9 mouse cellular contexts compared by ENCODE assay signal in the genomic region with DNA sequence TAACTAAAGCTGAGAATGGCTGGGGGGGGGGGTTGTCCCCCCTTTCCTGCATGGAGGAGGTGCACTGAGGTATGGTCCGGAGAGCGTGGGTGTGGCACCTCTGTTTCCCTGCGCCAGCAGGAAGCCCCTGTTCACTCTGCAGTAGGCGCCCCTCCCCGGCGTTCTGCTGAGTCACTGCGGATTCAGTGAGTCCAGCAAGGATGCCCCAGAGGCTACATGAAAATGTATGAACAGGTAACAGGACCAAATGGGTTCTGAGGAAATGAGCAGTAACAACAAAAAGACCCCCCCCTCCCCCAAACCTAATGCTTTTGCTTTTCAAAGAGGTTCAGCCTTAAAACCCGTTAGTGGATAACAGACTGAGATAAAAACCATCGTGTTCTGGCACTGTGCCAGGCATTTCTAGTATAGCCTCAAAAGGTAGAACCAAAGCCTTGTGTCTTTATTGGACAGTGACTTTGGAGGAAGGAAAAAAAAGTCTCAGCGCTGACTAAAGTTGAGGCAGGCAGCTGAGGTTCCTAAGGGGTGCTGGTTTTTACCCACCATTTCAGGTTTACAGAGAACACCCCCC. TPM values are rescaled to one million over a fixed set of nuclear protein-coding genes. Genes with fewer than 3 reads are reported as not detected.
DNase-seq lines count a peak whose midpoint lies in the region; ATAC-seq lines count a peak whose summit lies in the region.
"Had no signal": no experiment of that assay in that cellular context is flagged by ENCODE, and none has a peak within 500 bp of the region (broad histone marks: within the 10 kb centered on the region; RNA-seq: fewer than 3 reads in every experiment).

No protein-coding gene starts in this region.

- H3K27ac ChIP-seq in forebrain, embryonic 15.5 days (replicated peaks), result 0 out of 2 replicates have a peak overlapping the region, but pooled peaks have one; percentile 9
- peak overlapping the region; percentile 87; the same call in 1 of the 2 replicates for H3K27ac ChIP-seq in kidney, embryonic 14.5 days (ENCODE audit: low read depth, low read length)
- no peak overlapping the region for H3K27ac ChIP-seq in midbrain, embryonic 11.5 days (ENCODE audit: low read depth, low read length)

- peak; percentile 91 for DNase-seq in heart, adult 11 months
- no peak for DNase-seq in heart, postnatal 25 days (ENCODE audit: low spot score)
- peak; percentile 37 for DNase-seq in adrenal gland, postnatal 14 days
- DNase-seq in midbrain, embryonic 11.5 days (ENCODE audit: low spot score, missing footprints), result peak; percentile 92
- DNase-seq in layer of hippocampus, adult 9-11 months, result no peak
- DNase-seq in yolk sac, embryonic 10.5 days (ENCODE audit: low spot score), result no peak

- WGBS in forebrain, embryonic 15.5 days, result 44% methylated on average over 10 of the region's 10 CpGs
- 45% methylated on average over 10 of the region's 10 CpGs for WGBS in kidney, embryonic 14.5 days
- 53% methylated on average over 10 of the region's 10 CpGs for WGBS in midbrain, embryonic 11.5 days

- H3K4me3 ChIP-seq in forebrain, embryonic 15.5 days, result peak overlapping the region; percentile 61
- H3K4me3 ChIP-seq in kidney, embryonic 14.5 days (ENCODE audit: low read length), result peak overlapping the region; percentile 57
- H3K4me3 ChIP-seq in midbrain, embryonic 11.5 days (ENCODE audit: low read depth, low read length), result peak overlapping the region; percentile 58

- H3K4me2 ChIP-seq in forebrain, embryonic 15.5 days (replicated peaks), result peak overlapping the region; percentile 66
- H3K4me2 ChIP-seq in kidney, embryonic 14.5 days (replicated peaks; ENCODE audit: low read depth, low read length), result peak overlapping the region; percentile 54
- peak overlapping the region; percentile 62 for H3K4me2 ChIP-seq in midbrain, embryonic 11.5 days

- no peak for ATAC-seq in forebrain, embryonic 15.5 days (replicated peaks)
- no peak for ATAC-seq in kidney, embryonic 14.5 days (ENCODE audit: low FRiP score, low TSS enrichment)
- ATAC-seq in midbrain, embryonic 11.5 days (ENCODE audit: low FRiP score), result no peak
- ATAC-seq: Patski had no signal

- H3K9ac ChIP-seq in forebrain, embryonic 15.5 days (replicated peaks), result peak overlapping the region; percentile 80
- H3K9ac ChIP-seq in kidney, embryonic 14.5 days (ENCODE audit: low read depth, low read length), result peak overlapping the region; percentile 79
- peak overlapping the region; percentile 77 for H3K9ac ChIP-seq in midbrain, embryonic 11.5 days (ENCODE audit: low read length)

- peaks cover 10% of the 10 kb centered on the region for H3K9me3 ChIP-seq in forebrain, embryonic 15.5 days
- H3K9me3 ChIP-seq in kidney, embryonic 14.5 days (ENCODE audit: control insufficient read depth, low read length), result peaks cover 47% of the 10 kb centered on the region
- H3K9me3 ChIP-seq in midbrain, embryonic 11.5 days (ENCODE audit: control insufficient read depth, low read length), result peaks cover 30% of the 10 kb centered on the region

- H3K36me3 ChIP-seq in forebrain, embryonic 15.5 days, result peaks cover 21% of the 10 kb centered on the region
- H3K36me3 ChIP-seq in kidney, embryonic 14.5 days (ENCODE audit: control insufficient read depth, insufficient read depth, low read length), result peaks cover 24% of the 10 kb centered on the region
- H3K36me3 ChIP-seq in midbrain, embryonic 11.5 days (ENCODE audit: control insufficient read depth, insufficient read depth, low read length), result peaks cover 12% of the 10 kb centered on the region; the same call in 1 of the 2 replicates

- intact Hi-C loops in heart, postnatal 25 days (cut with DNase I), result no loop called here

- peaks cover 26% of the 10 kb centered on the region for H3K4me1 ChIP-seq in forebrain, embryonic 15.5 days
- 0 out of 2 replicates have a peak, but pooled peaks cover 6% of the 10 kb centered on the region for H3K4me1 ChIP-seq in kidney, embryonic 14.5 days (ENCODE audit: control insufficient read depth, insufficient read depth, low read length)
- peaks cover 8% of the 10 kb centered on the region for H3K4me1 ChIP-seq in midbrain, embryonic 11.5 days (ENCODE audit: control insufficient read depth, insufficient read depth, low read length)

- no peaks in the 10 kb centered on the region for H3K27me3 ChIP-seq in forebrain, embryonic 15.5 days
- H3K27me3 ChIP-seq in kidney, embryonic 14.5 days (ENCODE audit: control insufficient read depth, insufficient read depth, low read length), result no peaks in the 10 kb centered on the region
- H3K27me3 ChIP-seq in midbrain, embryonic 11.5 days (ENCODE audit: control insufficient read depth, insufficient read depth, low read length), result no peaks in the 10 kb centered on the region
- H3K27me3 ChIP-seq: Patski had no signal

RNA-seq across cellular contexts. Expression of gene Mest, which starts 15.9 kb away (rescaled TPM):
- 10 to 100 TPM; 12.3 to 15.2 TPM for total RNA-seq in heart, postnatal 25 days (2021)
- total RNA-seq in adrenal gland, postnatal 14 days (2021), result 73.3 and 85.6 TPM in 2 replicates
- 313 and 315 TPM in 2 replicates for polyA plus RNA-seq in forebrain, embryonic 15.5 days (2015; fragmentation: Nextera tagmentation; extraction: Ambion mirVana)
- polyA plus RNA-seq in kidney, embryonic 14.5 days (2014; fragmentation: Nextera tagmentation; extraction: Ambion mirVana), result 2,297 and 2,617 TPM in 2 replicates
- polyA plus RNA-seq in midbrain, embryonic 11.5 days (2014; fragmentation: Nextera tagmentation; extraction: Ambion mirVana), result 1,255 and 1,269 TPM in 2 replicates

RNA-seq across cellular contexts. Expression of gene Cep41, which starts 45.7 kb away (rescaled TPM):
- 1 to 10 TPM; 1.9 to 3.1 TPM for total RNA-seq in heart, postnatal 25 days (2021)
- total RNA-seq in adrenal gland, postnatal 14 days (2021), result 6.8 and 8.2 TPM in 2 replicates
- 14.9 and 17.3 TPM in 2 replicates for polyA plus RNA-seq in forebrain, embryonic 15.5 days (2015; fragmentation: Nextera tagmentation; extraction: Ambion mirVana)
- polyA plus RNA-seq in kidney, embryonic 14.5 days (2014; fragmentation: Nextera tagmentation; extraction: Ambion mirVana), result 31.2 and 31.8 TPM in 2 replicates
- 23.8 and 24.5 TPM in 2 replicates for polyA plus RNA-seq in midbrain, embryonic 11.5 days (2014; fragmentation: Nextera tagmentation; extraction: Ambion mirVana)

Comparison
In these comparisons a context has a peak if more than half of its experiments do, and no peak if none do; other contexts are left out.
1. DNase-seq: peak in heart, adult 11 months (single experiment), adrenal gland, postnatal 14 days (single experiment) and midbrain, embryonic 11.5 days (single experiment); none in heart, postnatal 25 days (single experiment), layer of hippocampus, adult 9-11 months (single experiment) and yolk sac, embryonic 10.5 days (single experiment).
2. Peak in every context shown above with its lines, with median percentiles within 50 percentile points of each other: H3K4me2 ChIP-seq, H3K4me3 ChIP-seq and H3K9ac ChIP-seq.